8 mouse cellular contexts compared by ENCODE assay signal in genomic region chr19:10940097-10940800, GRCm38 (mm10). TPM values are rescaled to one million over a fixed set of nuclear protein-coding genes. Genes with fewer than 3 reads are reported as not detected.
DNase-seq lines count a peak whose midpoint lies in the region; ATAC-seq and TF ChIP-seq lines count a peak whose summit lies in the region.

No protein-coding gene starts in this region.

- H3K9ac ChIP-seq in ES-Bruce4 (ENCODE audit: low read depth, poor library complexity, severe bottlenecking), result peak overlapping the region; percentile 23
- peak overlapping the region; percentile 59 for H3K9ac ChIP-seq in forebrain, embryonic 11.5 days (ENCODE audit: low read length)
- no peak overlapping the region for H3K9ac ChIP-seq in lung, postnatal 0 days (replicated peaks; ENCODE audit: low read depth)

- peak; percentile 93 for TF ChIP-seq CTCF in ES-Bruce4 (IDR thresholded peaks at IDR 0.05; ENCODE audit: low read depth, low read length)
- TF ChIP-seq CTCF in lung, postnatal 0 days (IDR thresholded peaks at IDR 0.05), result peak; percentile 90

- no peak for TF ChIP-seq POLR2A in ES-Bruce4 (IDR thresholded peaks at IDR 0.05; ENCODE audit: insufficient read depth, low read length)

- H3K4me2 ChIP-seq in forebrain, embryonic 11.5 days (ENCODE audit: low read depth, low read length, severe bottlenecking), result peak overlapping the region; percentile 61
- peak overlapping the region; percentile 57 for H3K4me2 ChIP-seq in lung, postnatal 0 days (replicated peaks; ENCODE audit: low read depth, low read length)

- TF ChIP-seq EP300 in ES-Bruce4 (IDR thresholded peaks at IDR 0.05; ENCODE audit: insufficient read depth, low read depth, low read length), result peak; percentile 8; the same call in 1 of the 2 replicates
- no peak for TF ChIP-seq EP300 in lung, postnatal 0 days (IDR thresholded peaks at IDR 0.05)

- peak; percentile 68 for DNase-seq in c-Kit-positive CD71-positive TER-119-positive erythroid progenitor cells, embryonic 14.5 days (ENCODE audit: low spot score)
- peak; percentile 94 for DNase-seq in forebrain, embryonic 11.5 days (ENCODE audit: low spot score)
- peak; percentile 89 for DNase-seq in hindbrain, embryonic 10.5 days (ENCODE audit: low spot score)
- DNase-seq in layer of hippocampus, adult 9-11 months, result peak; percentile 71
- DNase-seq in lung, postnatal 0 days (ENCODE audit: low spot score), result peak; percentile 78
- peak; percentile 93 for DNase-seq in retina, embryonic 14.5 days (ENCODE audit: low spot score)
- peak; percentile 52 to 54 for DNase-seq in thymus, postnatal 36 days

- WGBS in forebrain, embryonic 11.5 days, result 18% methylated on average over 37 of the region's 37 CpGs
- WGBS in hindbrain, embryonic 10.5 days, result 17% methylated on average over 37 of the region's 37 CpGs
- 19% methylated on average over 37 of the region's 37 CpGs for WGBS in lung, postnatal 0 days

- H3K27me3 ChIP-seq in ES-Bruce4 (ENCODE audit: control insufficient read depth, insufficient read depth, low read length, poor library complexity, severe bottlenecking), result no peaks in the 10 kb centered on the region
- no peaks in the 10 kb centered on the region for H3K27me3 ChIP-seq in forebrain, embryonic 11.5 days (ENCODE audit: control insufficient read depth, insufficient read depth, low read length)
- H3K27me3 ChIP-seq in hindbrain, embryonic 10.5 days (ENCODE audit: insufficient read depth, poor library complexity, severe bottlenecking), result peaks cover 10% of the 10 kb centered on the region
- H3K27me3 ChIP-seq in lung, postnatal 0 days (replicated peaks; ENCODE audit: insufficient read depth, low read length), result no peaks in the 10 kb centered on the region

- H3K36me3 ChIP-seq in ES-Bruce4 (ENCODE audit: control insufficient read depth, insufficient read depth, low read length, poor library complexity, severe bottlenecking), result peaks cover 28% of the 10 kb centered on the region
- peaks cover 7% of the 10 kb centered on the region; the same call in 1 of the 2 replicates for H3K36me3 ChIP-seq in forebrain, embryonic 11.5 days (ENCODE audit: control insufficient read depth, insufficient read depth, low read length)
- H3K36me3 ChIP-seq in hindbrain, embryonic 10.5 days, result peaks cover 38% of the 10 kb centered on the region
- peaks cover 15% of the 10 kb centered on the region; the same call in 1 of the 2 replicates for H3K36me3 ChIP-seq in lung, postnatal 0 days (ENCODE audit: insufficient read depth, low read length)

- no peak overlapping the region for H3K27ac ChIP-seq in ES-Bruce4 (ENCODE audit: insufficient read depth, low read length)
- no peak overlapping the region; the same call in 1 of the 2 replicates for H3K27ac ChIP-seq in forebrain, embryonic 11.5 days (ENCODE audit: low read depth, low read length)
- peak overlapping the region; percentile 93 for H3K27ac ChIP-seq in hindbrain, embryonic 10.5 days
- no peak overlapping the region for H3K27ac ChIP-seq in lung, postnatal 0 days (ENCODE audit: low read length)

- peak; percentile 93 for ATAC-seq in forebrain, embryonic 11.5 days (replicated peaks; ENCODE audit: low FRiP score)
- peak; percentile 86 for ATAC-seq in lung, postnatal 0 days

- H3K9me3 ChIP-seq in ES-Bruce4 (replicated peaks; ENCODE audit: control insufficient read depth, insufficient read depth, low read length, poor library complexity, severe bottlenecking), result no peaks in the 10 kb centered on the region
- H3K9me3 ChIP-seq in forebrain, embryonic 11.5 days (ENCODE audit: control insufficient read depth, low read length), result no peaks in the 10 kb centered on the region
- H3K9me3 ChIP-seq in hindbrain, embryonic 10.5 days, result no peaks in the 10 kb centered on the region
- no peaks in the 10 kb centered on the region for H3K9me3 ChIP-seq in lung, postnatal 0 days (ENCODE audit: low read length)

- H3K4me1 ChIP-seq in ES-Bruce4 (ENCODE audit: control insufficient read depth, insufficient read depth, low read length), result no peaks in the 10 kb centered on the region
- peaks cover 6% of the 10 kb centered on the region; the same call in 1 of the 2 replicates for H3K4me1 ChIP-seq in forebrain, embryonic 11.5 days (replicated peaks; ENCODE audit: control insufficient read depth, insufficient read depth, low read length)
- H3K4me1 ChIP-seq in hindbrain, embryonic 10.5 days (replicated peaks), result peaks cover 20% of the 10 kb centered on the region
- peaks cover 9% of the 10 kb centered on the region for H3K4me1 ChIP-seq in lung, postnatal 0 days (ENCODE audit: insufficient read depth, low read depth, low read length)

- H3K4me3 ChIP-seq in ES-Bruce4 (ENCODE audit: low read depth, low read length), result peak overlapping the region; percentile 32
- H3K4me3 ChIP-seq in forebrain, embryonic 11.5 days (ENCODE audit: low read depth, low read length), result peak overlapping the region; percentile 31
- peak overlapping the region; percentile 56 for H3K4me3 ChIP-seq in hindbrain, embryonic 10.5 days
- peak overlapping the region; percentile 28 for H3K4me3 ChIP-seq in lung, postnatal 0 days (ENCODE audit: low read depth, low read length)

RNA-seq across cellular contexts. Expression of gene Ptgdr2, which starts 3.3 kb away (rescaled TPM):
- not detected in 2 replicates for polyA plus RNA-seq in ES-Bruce4 (2011; ENCODE audit: insufficient read depth, insufficient read length, low read depth, missing spikeins)
- polyA plus RNA-seq in forebrain, embryonic 11.5 days (2014; fragmentation: Nextera tagmentation; extraction: Ambion mirVana), result 0.09 TPM in 1 of 2 replicates, not detected in the other
- not detected in 2 replicates for polyA plus RNA-seq in hindbrain, embryonic 10.5 days (2016; fragmentation: Nextera tagmentation; extraction: Ambion mirVana)
- polyA plus RNA-seq in lung, postnatal 0 days (2015; fragmentation: Nextera tagmentation; extraction: Ambion mirVana), result 0.36 and 0.45 TPM in 2 replicates

RNA-seq across cellular contexts. Expression of gene Ccdc86, which starts 8.8 kb away (rescaled TPM):
- 16.9 and 17.8 TPM in 2 replicates for polyA plus RNA-seq in ES-Bruce4 (2011; ENCODE audit: insufficient read depth, insufficient read length, low read depth, missing spikeins)
- polyA plus RNA-seq in forebrain, embryonic 11.5 days (2014; fragmentation: Nextera tagmentation; extraction: Ambion mirVana), result 28.1 and 31.2 TPM in 2 replicates
- 31.7 and 38.5 TPM in 2 replicates for polyA plus RNA-seq in hindbrain, embryonic 10.5 days (2016; fragmentation: Nextera tagmentation; extraction: Ambion mirVana)
- polyA plus RNA-seq in lung, postnatal 0 days (2015; fragmentation: Nextera tagmentation; extraction: Ambion mirVana), result 13.5 and 14.7 TPM in 2 replicates

RNA-seq across cellular contexts. Expression of gene Zp1, which starts 19.8 kb away (rescaled TPM):
- polyA plus RNA-seq in ES-Bruce4 (2011; ENCODE audit: insufficient read depth, insufficient read length, low read depth, missing spikeins), result not detected in 2 replicates
- polyA plus RNA-seq in forebrain, embryonic 11.5 days (2014; fragmentation: Nextera tagmentation; extraction: Ambion mirVana), result not detected in 2 replicates
- polyA plus RNA-seq in hindbrain, embryonic 10.5 days (2016; fragmentation: Nextera tagmentation; extraction: Ambion mirVana), result 0.08 TPM in 1 of 2 replicates, not detected in the other
- polyA plus RNA-seq in lung, postnatal 0 days (2015; fragmentation: Nextera tagmentation; extraction: Ambion mirVana), result not detected in 2 replicates

RNA-seq across cellular contexts. Expression of gene Ms4a10, which starts 34.2 kb away (rescaled TPM):
- not detected in 2 replicates for polyA plus RNA-seq in ES-Bruce4 (2011; ENCODE audit: insufficient read depth, insufficient read length, low read depth, missing spikeins)
- not detected in 2 replicates for polyA plus RNA-seq in forebrain, embryonic 11.5 days (2014; fragmentation: Nextera tagmentation; extraction: Ambion mirVana)
- not detected in 2 replicates for polyA plus RNA-seq in hindbrain, embryonic 10.5 days (2016; fragmentation: Nextera tagmentation; extraction: Ambion mirVana)
- polyA plus RNA-seq in lung, postnatal 0 days (2015; fragmentation: Nextera tagmentation; extraction: Ambion mirVana), result not detected in 2 replicates

RNA-seq across cellular contexts. Expression of gene Prpf19, which starts 45.2 kb away (rescaled TPM):
- 131 and 148 TPM in 2 replicates for polyA plus RNA-seq in ES-Bruce4 (2011; ENCODE audit: insufficient read depth, insufficient read length, low read depth, missing spikeins)
- polyA plus RNA-seq in forebrain, embryonic 11.5 days (2014; fragmentation: Nextera tagmentation; extraction: Ambion mirVana), result 50.9 and 55.5 TPM in 2 replicates
- polyA plus RNA-seq in hindbrain, embryonic 10.5 days (2016; fragmentation: Nextera tagmentation; extraction: Ambion mirVana), result 35.9 and 43.5 TPM in 2 replicates
- polyA plus RNA-seq in lung, postnatal 0 days (2015; fragmentation: Nextera tagmentation; extraction: Ambion mirVana), result 18.8 and 22.4 TPM in 2 replicates
